Mouse (Mus musculus): Measurements from ENCODE around the gene Gfpt1.

The Gfpt1 gene

GRCm38 (mm10) chr6:87100297-87101020 lies 57.8 kb downstream of the Gfpt1 start:
- in situ Hi-C loops (cut with MseI, MboI) = loop anchor here (5.0 to 10.0 kb wide), 2 partner anchors 222 to 224 kb away; no protein-coding TSS in a partner anchor

- in situ Hi-C loops (cut with MseI, MboI) = loop anchor here (5.0 to 10.0 kb wide), 2 partner anchors 221 to 223 kb away; no protein-coding TSS in a partner anchor
These were observed 58.8 kb downstream of the Gfpt1 start for GRCm38 (mm10) chr6:87101281-87101954.

GRCm38 (mm10) chr6:87101955-87102353 lies 59.3 kb downstream of the Gfpt1 start:
- in situ Hi-C loops (cut with MseI, MboI) = loop anchor here (5.0 to 10.0 kb wide), 2 partner anchors 220 to 223 kb away; no protein-coding TSS in a partner anchor

GRCm38 (mm10) chr6:87102421-87102911 lies 59.8 kb downstream of the Gfpt1 start:
- in situ Hi-C loops (cut with MseI, MboI) = loop anchor here (5.0 to 10.0 kb wide), 2 partner anchors 220 to 222 kb away; no protein-coding TSS in a partner anchor

GRCm38 (mm10) chr6:87103314-87103713 lies 60.7 kb downstream of the Gfpt1 start:
- in situ Hi-C loops (cut with MseI, MboI) = loop anchor here (5.0 to 10.0 kb wide), 2 partner anchors 219 to 221 kb away; no protein-coding TSS in a partner anchor

GRCm38 (mm10) chr6:87104123-87104796 lies 61.6 kb downstream of the Gfpt1 start, which contains the start of gene D6Ertd527e:
Gene D6Ertd527e, plus strand, starts transcription at chr6:87104746.
- in situ Hi-C loops (cut with MseI, MboI) = loop anchor here (5.0 to 10.0 kb wide), 2 partner anchors 218 to 221 kb away; no protein-coding TSS in a partner anchor

GRCm38 (mm10) chr6:87111493-87111892 lies 68.8 kb downstream of the Gfpt1 start:
- in situ Hi-C loops (cut with MseI, MboI) = no loop called here

GRCm38 (mm10) chr6:87112125-87112524 lies 69.5 kb downstream of the Gfpt1 start:
- in situ Hi-C loops (cut with MseI, MboI) = no loop called here

- in situ Hi-C loops (cut with MseI, MboI) = no loop called here
These were observed 73.3 kb downstream of the Gfpt1 start for GRCm38 (mm10) chr6:87115981-87116380.

GRCm38 (mm10) chr6:87116596-87116995 lies 74.0 kb downstream of the Gfpt1 start:
- in situ Hi-C loops (cut with MseI, MboI) = no loop called here

GRCm38 (mm10) chr6:87119066-87119837 lies 76.6 kb downstream of the Gfpt1 start:
- in situ Hi-C loops (cut with MseI, MboI) = no loop called here

- in situ Hi-C loops (cut with MseI, MboI) = no loop called here
These were observed 77.3 kb downstream of the Gfpt1 start for GRCm38 (mm10) chr6:87119975-87120374.

- in situ Hi-C loops (cut with MseI, MboI) = no loop called here
These were observed 78.0 kb downstream of the Gfpt1 start for GRCm38 (mm10) chr6:87120661-87121060.

GRCm38 (mm10) chr6:87121961-87122360 lies 79.3 kb downstream of the Gfpt1 start:
- in situ Hi-C loops (cut with MseI, MboI) = no loop called here

GRCm38 (mm10) chr6:87123406-87123805 lies 80.8 kb downstream of the Gfpt1 start:
- in situ Hi-C loops (cut with MseI, MboI) = no loop called here

GRCm38 (mm10) chr6:87123973-87124372 lies 81.3 kb downstream of the Gfpt1 start:
- in situ Hi-C loops (cut with MseI, MboI) = no loop called here

- in situ Hi-C loops (cut with MseI, MboI) = no loop called here
These were observed 84.6 kb downstream of the Gfpt1 start for GRCm38 (mm10) chr6:87127049-87127753.

GRCm38 (mm10) chr6:87129861-87130260 lies 87.2 kb downstream of the Gfpt1 start:
- in situ Hi-C loops (cut with MseI, MboI) = no loop called here

- in situ Hi-C loops (cut with MseI, MboI) = no loop called here
These were observed 88.0 kb downstream of the Gfpt1 start for GRCm38 (mm10) chr6:87130628-87131027.

- in situ Hi-C loops (cut with MseI, MboI) = no loop called here
These were observed 88.4 kb downstream of the Gfpt1 start for GRCm38 (mm10) chr6:87131078-87131477.

Measured in mouse trophoblast stem cell (cell line).